Mouse (Mus musculus): Measurements from ENCODE around the gene Ins2. TPM values are rescaled to one million over a fixed set of nuclear protein-coding genes. Genes with fewer than 3 reads are reported as not detected.

Ins2 gene
- polyA plus RNA-seq (2012; rRNA removed; ENCODE audit: low replicate concordance): 0.76 TPM in 1 of 2 replicates, not detected in the other

GRCm38 (mm10) chr7:142743281-142743680, at the start of gene Ins2:
Ins2 (minus strand) TSS chr7:142743381.

GRCm38 (mm10) chr7:142669751-142670625, 73.2 kb downstream of the Ins2 start, which contains the start of gene Gm49394:
Gm49394 (minus strand) TSS chr7:142669942.

GRCm38 (mm10) chr7:142666659-142667058, 76.5 kb downstream of the Ins2 start, which contains the start of gene Igf2:
Igf2 (minus strand) TSS chr7:142666816.

Other genes with a start within 250 kb of the Ins2 start
- 1.1 and 647 TPM in 2 replicates for gene Tnnt3, start 244.5 kb downstream of the Ins2 start, polyA plus RNA-seq (2012; rRNA removed; ENCODE audit: low replicate concordance)
- gene Mrpl23, start 210.7 kb downstream of the Ins2 start, polyA plus RNA-seq (2012; rRNA removed; ENCODE audit: low replicate concordance): 13.1 and 21.3 TPM in 2 replicates
- gene Igf2, start 76.6 kb downstream of the Ins2 start, polyA plus RNA-seq (2012; rRNA removed; ENCODE audit: low replicate concordance): 20.8 and 29.4 TPM in 2 replicates
- gene Gm49394, start 73.4 kb downstream of the Ins2 start, polyA plus RNA-seq (2012; rRNA removed; ENCODE audit: low replicate concordance): not detected in 2 replicates
- 1.5 TPM in 1 of 2 replicates, not detected in the other for gene Th, start 187.7 kb upstream of the Ins2 start, polyA plus RNA-seq (2012; rRNA removed; ENCODE audit: low replicate concordance)
- 0.85 and 2.0 TPM in 2 replicates for gene Ascl2, start 225.9 kb upstream of the Ins2 start, polyA plus RNA-seq (2012; rRNA removed; ENCODE audit: low replicate concordance)

All from mammary gland, adult 2 months (tissue).